Mouse (Mus musculus): ENCODE measurements around the gene Mfsd4a. TPM values are rescaled to one million over a fixed set of nuclear protein-coding genes. Genes with fewer than 3 reads are reported as not detected.

Gene Mfsd4a
- total RNA-seq (2014; rRNA removed) (2.8 and 3.2 TPM in 2 replicates), polyA plus RNA-seq (2015; fragmentation: Nextera tagmentation; extraction: Ambion mirVana) (4.6 and 8.1 TPM in 2 replicates)

- peaks cover 11% of the 10 kb centered on the region; the same call in 1 of the 2 replicates for H3K4me1 ChIP-seq (ENCODE audit: insufficient read depth)
- peak within 1 kb of the TSS; percentile 94 for H3K4me2 ChIP-seq (ENCODE audit: low read depth)
- no peaks in the 10 kb centered on the region for H3K36me3 ChIP-seq (ENCODE audit: insufficient read depth)
- no peaks in the 10 kb centered on the region; the same call in 1 of the 2 replicates for H3K27me3 ChIP-seq (ENCODE audit: insufficient read depth, low read length)
- H3K27ac ChIP-seq (ENCODE audit: low read depth, low read length), result no peak within 1 kb of the TSS
- peak within 1 kb of the TSS; percentile 49 for H3K4me3 ChIP-seq (ENCODE audit: low read depth, low read length)
- peak within 1 kb of the TSS; percentile 63 for H3K9ac ChIP-seq
- DNase-seq (peak; percentile 26), ATAC-seq (peak; percentile 67)
- WGBS, result 5% methylated on average over 73 of the region's 80 CpGs
- no peaks in the 10 kb centered on the region for H3K9me3 ChIP-seq (ENCODE audit: low read length)
- TF ChIP-seq CTCF (IDR thresholded peaks at IDR 0.05; ENCODE audit: low read depth), result peak; percentile 38
These were observed at the start of gene Mfsd4a for GRCm38 (mm10) chr1:132067261-132068255. Gene Mfsd4a, minus strand, starts transcription at chr1:132068062.

- no peak overlapping the region for H3K4me2 ChIP-seq (ENCODE audit: low read depth)
- ATAC-seq, result no peak
These were observed 48.7 kb upstream of the Mfsd4a start for GRCm38 (mm10) chr1:132116606-132117005.

GRCm38 (mm10) chr1:132113098-132113497, 45.2 kb upstream of the Mfsd4a start:
- no peaks in the 10 kb centered on the region for H3K4me1 ChIP-seq (ENCODE audit: insufficient read depth)
- no peaks in the 10 kb centered on the region for H3K9me3 ChIP-seq (ENCODE audit: low read length)
- H3K27me3 ChIP-seq (ENCODE audit: insufficient read depth, low read length), result no peaks in the 10 kb centered on the region
- WGBS, result 55% methylated on average over 3 of the region's 3 CpGs
- H3K4me3 ChIP-seq (ENCODE audit: low read depth, low read length), result no peak overlapping the region
- H3K9ac ChIP-seq, result no peak overlapping the region
- ATAC-seq (no peak), DNase-seq (no peak)
- H3K4me2 ChIP-seq (ENCODE audit: low read depth), result no peak overlapping the region
- no peak overlapping the region for H3K27ac ChIP-seq (ENCODE audit: low read depth, low read length)
- no peaks in the 10 kb centered on the region for H3K36me3 ChIP-seq (ENCODE audit: insufficient read depth)
- TF ChIP-seq CTCF (IDR thresholded peaks at IDR 0.05; ENCODE audit: low read depth), result no peak

More at GRCm38 (mm10) chr1:132116606-132117005, 48.7 kb upstream of the Mfsd4a start:
- no peaks in the 10 kb centered on the region for H3K4me1 ChIP-seq (ENCODE audit: insufficient read depth)
- no peak overlapping the region for H3K4me3 ChIP-seq (ENCODE audit: low read depth, low read length)
- peak; percentile 79 for DNase-seq
- peak; percentile 73 for TF ChIP-seq CTCF (IDR thresholded peaks at IDR 0.05; ENCODE audit: low read depth)
- no peak overlapping the region for H3K9ac ChIP-seq
- H3K27ac ChIP-seq (ENCODE audit: low read depth, low read length), result no peak overlapping the region
- H3K27me3 ChIP-seq (ENCODE audit: insufficient read depth, low read length), result no peaks in the 10 kb centered on the region
- WGBS, result 22% methylated on average over 18 of the region's 18 CpGs
- no peaks in the 10 kb centered on the region for H3K36me3 ChIP-seq (ENCODE audit: insufficient read depth)
- H3K9me3 ChIP-seq (ENCODE audit: low read length), result no peaks in the 10 kb centered on the region

- H3K36me3 ChIP-seq (ENCODE audit: insufficient read depth), result no peaks in the 10 kb centered on the region
- DNase-seq (no peak), ATAC-seq (no peak)
- H3K4me3 ChIP-seq (ENCODE audit: low read depth, low read length), result no peak overlapping the region
- WGBS, result 80% methylated on average over 8 of the region's 8 CpGs
- H3K9me3 ChIP-seq (ENCODE audit: low read length), result no peaks in the 10 kb centered on the region
- no peak overlapping the region for H3K27ac ChIP-seq (ENCODE audit: low read depth, low read length)
- no peaks in the 10 kb centered on the region for H3K27me3 ChIP-seq (ENCODE audit: insufficient read depth, low read length)
- H3K4me1 ChIP-seq (ENCODE audit: insufficient read depth), result no peaks in the 10 kb centered on the region
- no peak overlapping the region for H3K4me2 ChIP-seq (ENCODE audit: low read depth)
- H3K9ac ChIP-seq, result no peak overlapping the region
- no peak for TF ChIP-seq CTCF (IDR thresholded peaks at IDR 0.05; ENCODE audit: low read depth)
These were observed 44.6 kb upstream of the Mfsd4a start for GRCm38 (mm10) chr1:132112426-132112825.

GRCm38 (mm10) chr1:132111411-132111810, 43.5 kb upstream of the Mfsd4a start:
- whole genome bisulfite sequencing, result 44% methylated on average over 1 of the region's 1 CpGs
- Histone ChIP-seq H3K27ac (ENCODE audit: low read depth, low read length) (no peak overlapping the region), H3K4me2 (ENCODE audit: low read depth) (no peak overlapping the region), H3K9ac (no peak overlapping the region), H3K9me3 (ENCODE audit: low read length) (no peaks in the 10 kb centered on the region), H3K4me3 (ENCODE audit: low read depth, low read length) (no peak overlapping the region), H3K27me3 (ENCODE audit: insufficient read depth, low read length) (no peaks in the 10 kb centered on the region), H3K4me1 (ENCODE audit: insufficient read depth) (no peaks in the 10 kb centered on the region), H3K36me3 (ENCODE audit: insufficient read depth) (no peaks in the 10 kb centered on the region)
- no peak for ATAC-seq
- DNase-seq, result no peak
- TF ChIP-seq CTCF (IDR thresholded peaks at IDR 0.05; ENCODE audit: low read depth), result no peak

- no peak for DNase-seq
- no peak for TF ChIP-seq CTCF (IDR thresholded peaks at IDR 0.05; ENCODE audit: low read depth)
These were observed 41.5 kb upstream of the Mfsd4a start for GRCm38 (mm10) chr1:132109368-132109767.

GRCm38 (mm10) chr1:132104353-132104752, 36.5 kb upstream of the Mfsd4a start:
- H3K27me3 ChIP-seq (ENCODE audit: insufficient read depth, low read length), result no peaks in the 10 kb centered on the region
- H3K9me3 ChIP-seq (ENCODE audit: low read length), result no peaks in the 10 kb centered on the region
- no peaks in the 10 kb centered on the region for H3K4me1 ChIP-seq (ENCODE audit: insufficient read depth)
- TF ChIP-seq CTCF (IDR thresholded peaks at IDR 0.05; ENCODE audit: low read depth), result no peak
- no peak for DNase-seq
- H3K27ac ChIP-seq (ENCODE audit: low read depth, low read length), result no peak overlapping the region
- ATAC-seq, result no peak
- no peak overlapping the region for H3K9ac ChIP-seq
- WGBS, result 63% methylated on average over 14 of the region's 14 CpGs
- no peak overlapping the region for H3K4me3 ChIP-seq (ENCODE audit: low read depth, low read length)
- no peaks in the 10 kb centered on the region for H3K36me3 ChIP-seq (ENCODE audit: insufficient read depth)
- H3K4me2 ChIP-seq (ENCODE audit: low read depth), result no peak overlapping the region

More at GRCm38 (mm10) chr1:132109368-132109767, 41.5 kb upstream of the Mfsd4a start:
- Histone ChIP-seq H3K4me2 (ENCODE audit: low read depth) (no peak overlapping the region), H3K4me3 (ENCODE audit: low read depth, low read length) (no peak overlapping the region), H3K27ac (ENCODE audit: low read depth, low read length) (no peak overlapping the region), H3K9me3 (ENCODE audit: low read length) (no peaks in the 10 kb centered on the region), H3K27me3 (ENCODE audit: insufficient read depth, low read length) (no peaks in the 10 kb centered on the region), H3K4me1 (ENCODE audit: insufficient read depth) (no peaks in the 10 kb centered on the region), H3K36me3 (ENCODE audit: insufficient read depth) (no peaks in the 10 kb centered on the region), H3K9ac (no peak overlapping the region)
- 75% methylated on average over 2 of the region's 2 CpGs for WGBS
- no peak for ATAC-seq
